Mouse (Mus musculus): ENCODE measurements around the gene Col11a2. TPM values are rescaled to one million over a fixed set of nuclear protein-coding genes. Genes with fewer than 3 reads are reported as not detected.
A peak's percentile ranks its signal among the peaks of the same experiment; 100 is the strongest.
"Not testable (repeated sequence)": the region's sequence is repeated elsewhere in the genome, so short reads cannot be mapped to it uniquely, and the experiment has no call there.

Gene Col11a2
- 5.7 and 6.3 TPM in 2 replicates for polyA plus RNA-seq (2016; fragmentation: Nextera tagmentation; extraction: Ambion mirVana)

GRCm38 (mm10) chr17:34038878-34039561 is at the start of gene Col11a2:
Col11a2 (plus strand) TSS chr17:34039437.
- 4% methylated on average over 28 of the region's 28 CpGs for WGBS
- Histone ChIP-seq H3K27ac (no peak within 1 kb of the TSS; the same call in 1 of the 2 replicates), H3K4me3 (peak within 1 kb of the TSS; percentile 23; the same call in 1 of the 2 replicates)

DNA sequence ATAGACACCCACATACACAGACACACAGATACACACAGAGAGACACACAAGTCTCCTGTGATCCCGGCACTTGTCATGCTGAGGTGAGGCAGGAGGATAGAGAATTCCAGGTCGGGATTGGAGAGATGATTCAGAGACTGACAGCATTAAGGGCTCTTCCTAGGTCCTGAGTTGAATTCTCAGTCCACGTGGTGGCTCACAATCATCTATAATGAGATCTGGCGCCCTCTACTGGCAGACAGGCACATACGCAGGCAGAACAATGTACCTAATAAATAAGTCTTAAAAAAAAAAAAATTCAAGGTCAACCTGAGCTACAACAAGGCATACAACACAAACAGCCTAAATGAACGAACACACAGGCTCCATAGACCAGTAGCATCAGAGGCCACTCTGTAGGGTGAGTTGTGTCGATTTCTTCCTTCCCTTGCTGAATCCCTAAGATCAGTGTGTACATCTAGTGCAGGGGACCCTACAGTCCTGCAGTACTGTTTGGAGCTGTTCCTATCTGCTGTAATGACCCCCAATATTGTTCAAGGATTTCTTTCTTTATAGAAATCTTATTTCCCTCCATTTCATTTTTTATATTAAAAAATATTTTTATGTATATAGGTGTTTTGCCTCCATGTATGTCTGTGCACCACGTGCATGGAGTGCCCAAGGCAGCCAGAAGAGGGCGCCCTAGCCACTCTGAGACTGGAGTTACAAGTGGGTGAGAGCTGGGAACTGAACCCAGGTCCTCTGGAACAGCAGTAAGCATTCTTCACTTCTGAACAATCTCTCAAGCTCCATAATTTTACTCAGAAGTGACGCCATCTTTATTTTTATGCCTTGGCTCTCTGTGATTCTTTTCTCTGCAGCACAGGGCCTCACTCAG is 47.2 kb upstream of the Col11a2 start:
- Histone ChIP-seq H3K4me1 (no peaks in the 10 kb centered on the region), H3K27me3 (replicated peaks) (no peaks in the 10 kb centered on the region), H3K4me3 (no peak overlapping the region), H3K9ac (no peak overlapping the region), H3K27ac (no peak overlapping the region), H3K9me3 (no peaks in the 10 kb centered on the region), H3K36me3 (no peaks in the 10 kb centered on the region), H3K4me2 (replicated peaks) (no peak overlapping the region; the same call in 1 of the 2 replicates)
- ATAC-seq (ENCODE audit: low FRiP score, low read depth), result 0 out of 2 replicates have a peak, but pooled peaks have one; percentile 41
- 31% methylated on average over 10 of the region's 10 CpGs for WGBS

More at GRCm38 (mm10) chr17:34038878-34039561, at the start of gene Col11a2:
- H3K27me3 ChIP-seq (replicated peaks), result no peaks in the 10 kb centered on the region
- H3K36me3 ChIP-seq, result peaks cover 39% of the 10 kb centered on the region
- no peaks in the 10 kb centered on the region for H3K9me3 ChIP-seq
- H3K4me1 ChIP-seq, result peaks cover 36% of the 10 kb centered on the region
- peak within 1 kb of the TSS; percentile 52 for H3K9ac ChIP-seq
- ATAC-seq (ENCODE audit: low FRiP score, low read depth), result peak; percentile 63
- H3K4me2 ChIP-seq (replicated peaks), result peak within 1 kb of the TSS; percentile 65

GRCm38 (mm10) chr17:33994959-33995358 is 44.3 kb upstream of the Col11a2 start:
- Histone ChIP-seq H3K4me2 (replicated peaks) (no peak overlapping the region), H3K9me3 (no peaks in the 10 kb centered on the region), H3K27ac (no peak overlapping the region), H3K9ac (no peak overlapping the region), H3K36me3 (no peaks in the 10 kb centered on the region), H3K4me1 (peaks cover 7% of the 10 kb centered on the region), H3K4me3 (no peak overlapping the region), H3K27me3 (replicated peaks) (peaks cover 10% of the 10 kb centered on the region)
- 93% methylated on average over 8 of the region's 8 CpGs for WGBS
- ATAC-seq (ENCODE audit: low FRiP score, low read depth), result no peak

GRCm38 (mm10) chr17:33995651-33996050 is 43.6 kb upstream of the Col11a2 start:
- H3K36me3 ChIP-seq, result no peaks in the 10 kb centered on the region
- H3K9me3 ChIP-seq, result no peaks in the 10 kb centered on the region
- H3K27me3 ChIP-seq (replicated peaks), result peaks cover 17% of the 10 kb centered on the region
- H3K4me3 ChIP-seq, result no peak overlapping the region
- H3K9ac ChIP-seq, result no peak overlapping the region
- no peak overlapping the region for H3K4me2 ChIP-seq (replicated peaks)
- 59% methylated on average over 3 of the region's 3 CpGs for WGBS
- peaks cover 10% of the 10 kb centered on the region for H3K4me1 ChIP-seq
- no peak overlapping the region for H3K27ac ChIP-seq
- ATAC-seq (ENCODE audit: low FRiP score, low read depth), result no peak

DNA sequence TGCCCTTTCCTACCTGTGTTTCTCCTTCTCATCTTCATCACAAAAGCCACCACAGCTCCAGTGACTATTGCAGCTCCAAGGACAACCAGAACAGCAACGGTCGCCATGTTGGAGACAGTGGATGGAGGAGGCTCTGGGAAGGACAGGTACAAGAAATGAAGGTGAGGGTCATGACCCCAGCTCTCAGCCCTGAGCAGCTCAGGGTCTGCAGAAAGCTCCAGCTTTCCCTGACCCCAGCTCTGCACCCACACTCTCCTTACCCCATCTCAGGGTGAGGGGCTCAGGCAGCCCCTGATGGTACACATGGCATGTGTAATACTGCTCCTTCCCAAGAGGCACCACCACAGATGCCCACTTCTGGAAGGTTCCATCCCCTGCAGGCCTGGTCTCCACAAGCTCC is 42.2 kb upstream of the Col11a2 start:
- Histone ChIP-seq H3K4me1 (peaks cover 10% of the 10 kb centered on the region), H3K27me3 (replicated peaks) (peaks cover 27% of the 10 kb centered on the region)
- H3K4me3 ChIP-seq; H3K4me2 ChIP-seq (replicated peaks); H3K9ac ChIP-seq; H3K36me3 ChIP-seq; H3K9me3 ChIP-seq; ATAC-seq (ENCODE audit: low FRiP score, low read depth); H3K27ac ChIP-seq: not testable (repeated sequence)
- 91% methylated on average over 2 of the region's 2 CpGs for WGBS

DNA sequence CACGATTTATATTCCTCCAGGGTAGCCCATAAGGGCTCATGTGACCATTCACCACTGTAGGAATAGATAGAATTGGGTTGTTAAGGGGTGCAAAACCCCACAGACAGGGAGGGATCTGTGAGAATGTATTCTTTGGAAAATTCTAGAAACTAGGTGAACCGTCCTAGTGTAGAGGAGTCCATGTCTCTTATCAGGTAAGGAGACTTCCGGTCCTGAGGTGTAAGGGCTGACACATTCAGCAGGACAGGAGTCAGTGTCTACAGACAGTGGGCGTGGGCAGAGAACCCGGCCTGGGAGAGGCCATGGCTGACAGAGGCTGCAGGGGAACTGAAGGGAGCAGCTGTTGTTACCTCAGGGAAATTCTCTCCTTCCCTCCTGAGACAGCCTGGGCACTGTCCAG is 40.5 kb upstream of the Col11a2 start:
- not testable (repeated sequence) for H3K4me3 ChIP-seq; H3K27ac ChIP-seq; H3K9ac ChIP-seq; H3K36me3 ChIP-seq; H3K9me3 ChIP-seq; H3K4me2 ChIP-seq (replicated peaks); ATAC-seq (ENCODE audit: low FRiP score, low read depth)
- 70% methylated on average over 5 of the region's 5 CpGs for WGBS
- Histone ChIP-seq H3K27me3 (replicated peaks) (peaks cover 27% of the 10 kb centered on the region), H3K4me1 (peaks cover 10% of the 10 kb centered on the region)

- no peak overlapping the region for H3K27ac ChIP-seq
- 2% methylated on average over 87 of the region's 87 CpGs for WGBS
- H3K9me3 ChIP-seq, result no peaks in the 10 kb centered on the region
- H3K4me2 ChIP-seq (replicated peaks), result peak overlapping the region; percentile 98
- peak; percentile 48 for ATAC-seq (ENCODE audit: low FRiP score, low read depth)
- H3K36me3 ChIP-seq, result no peaks in the 10 kb centered on the region
- peak overlapping the region; percentile 50 for H3K4me3 ChIP-seq
- peak overlapping the region; percentile 47 for H3K9ac ChIP-seq
- H3K27me3 ChIP-seq (replicated peaks), result peaks cover 27% of the 10 kb centered on the region
- peaks cover 10% of the 10 kb centered on the region for H3K4me1 ChIP-seq
These were observed 39.7 kb upstream of the Col11a2 start for GRCm38 (mm10) chr17:33999341-34000149.

DNA sequence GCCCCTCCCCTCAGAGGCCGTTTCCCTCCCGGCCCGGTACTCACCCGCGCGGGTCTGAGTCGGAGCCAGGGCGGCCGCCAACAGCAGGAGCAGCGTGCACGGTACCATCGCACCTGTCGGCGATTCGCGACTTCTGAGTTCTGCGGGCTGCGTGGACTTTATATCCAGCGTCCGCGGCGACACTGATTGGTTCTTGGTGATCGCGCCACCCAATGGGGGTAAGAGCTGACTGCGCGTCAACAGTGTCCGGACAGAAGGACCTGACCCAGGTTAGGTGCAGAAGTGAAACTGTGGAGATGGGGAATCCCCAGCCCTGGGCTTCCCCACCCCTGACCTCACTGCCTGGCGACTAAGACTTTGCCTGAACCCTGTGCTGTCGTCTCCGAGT is 39.1 kb upstream of the Col11a2 start, which contains the start of gene H2-K1:
H2-K1 (minus strand) TSS at position 198 of the 388 bp plus-strand sequence.
- Histone ChIP-seq H3K4me1 (peaks cover 10% of the 10 kb centered on the region), H3K9ac (peak within 1 kb of the TSS; percentile 47), H3K9me3 (no peaks in the 10 kb centered on the region), H3K36me3 (no peaks in the 10 kb centered on the region), H3K4me2 (replicated peaks) (peak within 1 kb of the TSS; percentile 98), H3K27ac (no peak within 1 kb of the TSS), H3K27me3 (replicated peaks) (peaks cover 27% of the 10 kb centered on the region), H3K4me3 (peak within 1 kb of the TSS; percentile 50)
- peak; percentile 68 for ATAC-seq (ENCODE audit: low FRiP score, low read depth)
- WGBS, result under 1% methylated on average over 23 of the region's 30 CpGs

DNA sequence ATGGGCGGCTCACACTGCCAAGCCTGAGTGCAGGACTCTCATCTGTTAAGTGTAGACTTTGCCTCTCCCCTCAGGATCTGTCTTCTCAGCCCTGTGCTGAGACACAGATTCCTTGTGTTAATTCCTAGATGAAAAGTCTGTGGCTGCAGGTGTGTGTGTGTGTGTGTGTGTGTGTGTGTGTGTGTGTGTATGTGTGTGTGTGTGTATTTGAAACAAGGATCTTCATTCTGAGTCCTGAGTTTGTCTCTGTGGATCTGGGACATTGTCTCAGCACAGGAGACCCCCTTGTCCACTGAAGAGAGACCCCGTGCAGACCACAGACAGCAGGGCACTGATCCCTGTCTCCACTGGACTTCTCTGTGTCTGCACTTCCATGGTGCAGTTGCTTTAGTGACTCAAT is 38.4 kb upstream of the Col11a2 start:
- Histone ChIP-seq H3K27me3 (replicated peaks) (peaks cover 27% of the 10 kb centered on the region), H3K4me3 (0 out of 2 replicates have a peak overlapping the region, but pooled peaks have one; percentile 50)

GRCm38 (mm10) chr17:34003426-34003825 is 35.8 kb upstream of the Col11a2 start:
- Histone ChIP-seq H3K4me3 (no peak overlapping the region), H3K9me3 (no peaks in the 10 kb centered on the region), H3K4me1 (peaks cover 10% of the 10 kb centered on the region), H3K36me3 (no peaks in the 10 kb centered on the region), H3K27me3 (replicated peaks) (peaks cover 27% of the 10 kb centered on the region), H3K9ac (no peak overlapping the region), H3K4me2 (replicated peaks) (no peak overlapping the region), H3K27ac (no peak overlapping the region)
- WGBS, result 6% methylated on average over 5 of the region's 5 CpGs
- ATAC-seq (ENCODE audit: low FRiP score, low read depth), result no peak

More for the DNA sequence above, 38.4 kb upstream of the Col11a2 start:
- H3K36me3 ChIP-seq; H3K27ac ChIP-seq; H3K4me2 ChIP-seq (replicated peaks); H3K9me3 ChIP-seq; ATAC-seq (ENCODE audit: low FRiP score, low read depth); H3K9ac ChIP-seq: not testable (repeated sequence)
- H3K4me1 ChIP-seq, result peaks cover 10% of the 10 kb centered on the region
- 53% methylated on average over 2 of the region's 2 CpGs for WGBS

DNA sequence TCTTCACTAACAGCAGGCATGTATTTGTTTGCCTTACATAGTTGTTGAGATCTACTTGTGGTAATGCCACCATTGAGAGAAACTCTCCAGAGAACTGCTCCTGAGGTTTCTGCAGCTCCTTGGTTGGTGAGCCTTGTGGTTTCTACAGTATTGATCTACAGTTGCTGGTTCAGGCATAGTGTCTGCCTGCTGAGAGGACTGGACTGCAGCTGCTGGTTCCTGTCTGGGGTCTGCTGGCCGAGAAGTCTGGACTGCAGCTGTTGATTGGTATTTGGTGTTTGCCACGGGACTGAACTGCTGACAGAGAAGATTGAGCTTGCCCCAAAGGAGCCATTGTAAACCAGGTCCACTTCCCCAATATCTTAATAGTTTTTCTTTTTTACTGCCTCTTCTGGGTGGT is 32.7 kb upstream of the Col11a2 start:
- Histone ChIP-seq H3K4me3 (no peak overlapping the region), H3K4me2 (replicated peaks) (no peak overlapping the region), H3K4me1 (no peaks in the 10 kb centered on the region), H3K27ac (no peak overlapping the region), H3K9ac (no peak overlapping the region), H3K36me3 (no peaks in the 10 kb centered on the region), H3K9me3 (no peaks in the 10 kb centered on the region), H3K27me3 (replicated peaks) (peaks cover under 1% of the 10 kb centered on the region; the same call in 1 of the 2 replicates)
- WGBS, result 48% methylated on average over 2 of the region's 2 CpGs
- no peak for ATAC-seq (ENCODE audit: low FRiP score, low read depth)

Data from neural tube, embryonic 12.5 days (tissue).